Mouse (Mus musculus): ENCODE results near the gene Gpr152.
A peak's percentile ranks its signal among the peaks of the same experiment; 100 is the strongest.
"Not testable (repeated sequence)": the region's sequence is repeated elsewhere in the genome, so short reads cannot be mapped to it uniquely, and the experiment has no call there.

The Gpr152 gene

GRCm38 (mm10) chr19:4121097-4121805, 18.3 kb upstream of the Gpr152 start:
- TF ChIP-seq NANOG (IDR thresholded peaks at IDR 0.05; ENCODE audit: borderline replicate concordance, low read length): no peak
- no peak for TF ChIP-seq CTCF (conservative IDR thresholded peaks at IDR 0.05; ENCODE audit: low read length)
- no peak for TF ChIP-seq POU5F1 (IDR thresholded peaks at IDR 0.05; ENCODE audit: borderline replicate concordance, low read length)
- Histone ChIP-seq H3K27me3 (ENCODE audit: insufficient read depth, low read length) (no peaks in the 10 kb centered on the region), H3K36me3 (ENCODE audit: insufficient read depth, low read length) (peaks cover 35% of the 10 kb centered on the region), H3K4me1 (replicated peaks; ENCODE audit: low read depth, low read length) (peaks cover 54% of the 10 kb centered on the region), H3K4me3 (replicated peaks; ENCODE audit: low read length) (peak overlapping the region; percentile 78), H3K9me3 (ENCODE audit: low read length) (no peaks in the 10 kb centered on the region)

DNA sequence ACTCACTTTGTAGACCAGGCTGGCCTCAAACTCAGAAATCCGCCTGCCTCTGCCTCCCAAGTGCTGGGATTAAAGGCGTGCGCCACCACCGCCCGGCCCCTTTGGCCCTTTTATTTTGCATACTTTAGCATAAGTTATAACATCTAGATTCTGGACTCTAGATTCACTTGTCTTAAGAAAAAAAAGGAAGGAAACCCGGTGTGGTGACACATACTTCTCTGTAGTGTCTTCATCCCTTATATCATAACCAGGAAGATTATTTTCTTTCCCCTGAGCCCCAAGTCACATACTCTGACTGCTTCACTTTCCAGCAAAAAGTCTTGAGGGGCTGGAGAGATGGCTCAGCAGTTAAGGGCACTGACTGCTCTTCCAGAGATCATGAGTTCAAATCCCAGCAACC, 17.7 kb upstream of the Gpr152 start:
- Histone ChIP-seq H3K36me3 (ENCODE audit: insufficient read depth, low read length) (peaks cover 28% of the 10 kb centered on the region), H3K4me3 (replicated peaks; ENCODE audit: low read length) (peak overlapping the region; percentile 78), H3K4me1 (replicated peaks; ENCODE audit: low read depth, low read length) (peaks cover 60% of the 10 kb centered on the region)
- H3K27me3 ChIP-seq (ENCODE audit: insufficient read depth, low read length); H3K9me3 ChIP-seq (ENCODE audit: low read length): not testable (repeated sequence)

GRCm38 (mm10) chr19:4122411-4123370, 16.9 kb upstream of the Gpr152 start:
- Histone ChIP-seq H3K4me1 (replicated peaks; ENCODE audit: low read depth, low read length) (peaks cover 60% of the 10 kb centered on the region), H3K9me3 (ENCODE audit: low read length) (no peaks in the 10 kb centered on the region), H3K27me3 (ENCODE audit: insufficient read depth, low read length) (no peaks in the 10 kb centered on the region), H3K4me3 (replicated peaks; ENCODE audit: low read length) (no peak overlapping the region), H3K36me3 (ENCODE audit: insufficient read depth, low read length) (peaks cover 28% of the 10 kb centered on the region)
- TF ChIP-seq CTCF (conservative IDR thresholded peaks at IDR 0.05; ENCODE audit: low read length) (no peak), NANOG (IDR thresholded peaks at IDR 0.05; ENCODE audit: borderline replicate concordance, low read length) (no peak), POU5F1 (IDR thresholded peaks at IDR 0.05; ENCODE audit: borderline replicate concordance, low read length) (no peak)

DNA sequence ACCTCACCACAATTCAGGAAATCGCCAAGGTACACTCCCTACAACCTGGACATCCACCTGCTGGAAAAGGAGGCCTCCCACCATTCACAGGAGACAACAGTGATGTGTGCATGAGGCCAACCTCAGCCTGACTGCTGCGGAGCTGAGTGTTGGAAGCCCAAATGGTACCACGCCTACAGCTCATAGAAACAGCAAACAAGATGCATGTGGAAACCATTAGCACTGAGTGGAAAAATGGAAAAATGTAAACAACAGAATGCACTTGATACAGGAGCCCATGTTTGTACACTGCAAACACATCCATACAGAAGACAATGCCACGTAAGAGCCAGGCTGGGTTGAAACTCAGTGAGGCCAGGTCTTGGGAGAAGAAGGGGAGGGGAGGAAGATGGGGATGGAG, 15.2 kb upstream of the Gpr152 start:
- no peak for TF ChIP-seq CTCF (conservative IDR thresholded peaks at IDR 0.05; ENCODE audit: low read length)
- no peak for TF ChIP-seq POU5F1 (IDR thresholded peaks at IDR 0.05; ENCODE audit: borderline replicate concordance, low read length)
- no peak for TF ChIP-seq NANOG (IDR thresholded peaks at IDR 0.05; ENCODE audit: borderline replicate concordance, low read length)
- Histone ChIP-seq H3K36me3 (ENCODE audit: insufficient read depth, low read length) (peaks cover 30% of the 10 kb centered on the region), H3K4me1 (replicated peaks; ENCODE audit: low read depth, low read length) (peaks cover 61% of the 10 kb centered on the region), H3K27me3 (ENCODE audit: insufficient read depth, low read length) (no peaks in the 10 kb centered on the region), H3K4me3 (replicated peaks; ENCODE audit: low read length) (no peak overlapping the region), H3K9me3 (ENCODE audit: low read length) (no peaks in the 10 kb centered on the region)

- H3K9me3 ChIP-seq (ENCODE audit: low read length); H3K27me3 ChIP-seq (ENCODE audit: insufficient read depth, low read length); H3K4me3 ChIP-seq (replicated peaks; ENCODE audit: low read length): not testable (repeated sequence)
- H3K36me3 ChIP-seq (ENCODE audit: insufficient read depth, low read length): peaks cover 33% of the 10 kb centered on the region
- peaks cover 68% of the 10 kb centered on the region for H3K4me1 ChIP-seq (replicated peaks; ENCODE audit: low read depth, low read length)
Measured at GRCm38 (mm10) chr19:4125268-4125667, 14.3 kb upstream of the Gpr152 start.

DNA sequence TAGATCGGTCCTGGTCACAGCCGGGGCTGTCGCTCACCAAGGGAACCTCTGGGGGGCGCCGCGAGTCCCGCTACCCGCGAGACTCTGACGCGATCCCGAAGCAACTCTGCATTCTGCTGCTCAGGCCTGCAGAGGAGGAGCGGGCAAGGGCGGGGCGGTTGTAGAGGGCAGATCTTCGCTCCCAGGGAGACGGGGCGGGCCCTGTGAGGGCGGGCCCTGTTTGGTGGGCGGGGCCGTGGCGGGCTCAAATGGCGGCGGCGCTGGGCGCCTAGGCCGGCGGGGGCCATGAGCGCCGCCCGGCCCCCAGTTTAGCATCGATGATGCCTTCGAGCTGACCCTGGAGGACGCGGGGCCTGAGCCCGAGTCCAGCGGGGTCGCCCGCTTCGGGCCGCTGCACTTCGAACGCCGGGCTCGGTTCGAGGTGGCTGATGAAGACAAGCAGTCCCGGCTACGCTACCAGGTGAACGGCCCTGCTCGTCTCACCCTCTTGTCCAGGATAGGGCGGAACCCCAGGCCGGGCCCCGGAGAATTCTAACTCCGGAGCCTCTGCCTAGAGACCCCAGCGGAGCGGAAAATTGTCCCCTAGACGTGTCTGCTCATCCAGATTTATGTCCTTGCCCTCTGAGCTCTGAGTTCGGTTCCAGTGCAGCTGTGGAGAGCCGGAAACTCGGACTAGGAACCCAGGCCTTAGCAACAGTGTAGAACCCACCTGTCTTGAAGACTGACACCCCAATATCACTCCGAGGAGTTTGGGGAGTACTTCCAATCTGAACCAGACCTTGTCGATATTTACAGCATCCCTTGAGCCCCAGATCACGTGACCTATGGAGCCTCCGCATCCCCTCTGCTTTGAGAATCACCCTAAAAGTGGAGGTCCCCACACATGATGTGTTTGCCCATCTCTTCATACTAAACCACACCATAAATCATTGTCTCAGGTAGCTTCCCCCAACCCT, 13.6 kb upstream of the Gpr152 start, which contains the start of gene Aip:
Aip (minus strand) TSS at position 118 of the 956 bp plus-strand sequence.
- peaks cover 67% of the 10 kb centered on the region for H3K4me1 ChIP-seq (replicated peaks; ENCODE audit: low read depth, low read length)
- H3K4me3 ChIP-seq (replicated peaks; ENCODE audit: low read length): peak within 1 kb of the TSS; percentile 94
- TF ChIP-seq NANOG (IDR thresholded peaks at IDR 0.05; ENCODE audit: borderline replicate concordance, low read length): no peak
- peak; percentile 33 for TF ChIP-seq CTCF (conservative IDR thresholded peaks at IDR 0.05; ENCODE audit: low read length)
- no peak for TF ChIP-seq POU5F1 (IDR thresholded peaks at IDR 0.05; ENCODE audit: borderline replicate concordance, low read length)
- peaks cover 35% of the 10 kb centered on the region for H3K36me3 ChIP-seq (ENCODE audit: insufficient read depth, low read length)
- H3K27me3 ChIP-seq (ENCODE audit: insufficient read depth, low read length): no peaks in the 10 kb centered on the region
- no peaks in the 10 kb centered on the region for H3K9me3 ChIP-seq (ENCODE audit: low read length)

GRCm38 (mm10) chr19:4126759-4127495, 12.7 kb upstream of the Gpr152 start:
- H3K4me3 ChIP-seq (replicated peaks; ENCODE audit: low read length): peak overlapping the region; percentile 94
- no peaks in the 10 kb centered on the region for H3K9me3 ChIP-seq (ENCODE audit: low read length)
- H3K4me1 ChIP-seq (replicated peaks; ENCODE audit: low read depth, low read length): peaks cover 71% of the 10 kb centered on the region
- H3K36me3 ChIP-seq (ENCODE audit: insufficient read depth, low read length): peaks cover 44% of the 10 kb centered on the region
- TF ChIP-seq NANOG (IDR thresholded peaks at IDR 0.05; ENCODE audit: borderline replicate concordance, low read length): no peak
- TF ChIP-seq CTCF (conservative IDR thresholded peaks at IDR 0.05; ENCODE audit: low read length): no peak
- TF ChIP-seq POU5F1 (IDR thresholded peaks at IDR 0.05; ENCODE audit: borderline replicate concordance, low read length): no peak
- no peaks in the 10 kb centered on the region for H3K27me3 ChIP-seq (ENCODE audit: insufficient read depth, low read length)

Measured in E14TG2a.4 (cell line).